Mouse (Mus musculus) brain, adult 2 months (tissue): ENCODE results near the gene Fam180a.
A peak's percentile ranks its signal among the peaks of the same experiment; 100 is the strongest.
"Not testable (repeated sequence)": the region's sequence is repeated elsewhere in the genome, so short reads cannot be mapped to it uniquely, and the experiment has no call there.

Source experiments
- DNase-seq: peaks from one replicate; pipeline ENCODE4 v3.0.0; 2011; ENCODE audit warnings: low read depth, low spot score

Gene Fam180a

GRCm38 (mm10) chr6:35326111-35326515 is at the start of gene Fam180a:
Gene Fam180a (minus strand): TSS chr6:35326141.
- DNase-seq = peak; percentile 50

DNA sequence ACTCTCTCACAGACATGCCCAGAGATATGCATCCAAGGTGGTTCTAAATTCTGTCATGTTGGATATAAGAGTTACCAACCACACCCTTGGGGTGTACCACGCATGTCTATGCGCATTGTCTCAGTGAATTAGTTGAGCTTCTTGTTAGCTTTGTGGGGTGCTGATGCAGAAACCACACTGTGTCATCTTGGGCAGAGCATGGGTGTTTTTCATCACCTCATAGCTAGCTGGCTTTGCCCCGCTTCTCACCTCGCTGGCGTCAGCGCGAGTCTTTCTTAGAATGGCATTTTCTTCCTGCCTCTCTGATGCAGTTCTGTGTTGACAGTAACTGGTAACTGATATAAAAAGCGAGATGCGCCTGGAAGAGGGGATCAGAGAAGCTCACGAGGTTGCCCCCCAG is 48.1 kb upstream of the Fam180a start:
- DNase-seq = no peak

DNA sequence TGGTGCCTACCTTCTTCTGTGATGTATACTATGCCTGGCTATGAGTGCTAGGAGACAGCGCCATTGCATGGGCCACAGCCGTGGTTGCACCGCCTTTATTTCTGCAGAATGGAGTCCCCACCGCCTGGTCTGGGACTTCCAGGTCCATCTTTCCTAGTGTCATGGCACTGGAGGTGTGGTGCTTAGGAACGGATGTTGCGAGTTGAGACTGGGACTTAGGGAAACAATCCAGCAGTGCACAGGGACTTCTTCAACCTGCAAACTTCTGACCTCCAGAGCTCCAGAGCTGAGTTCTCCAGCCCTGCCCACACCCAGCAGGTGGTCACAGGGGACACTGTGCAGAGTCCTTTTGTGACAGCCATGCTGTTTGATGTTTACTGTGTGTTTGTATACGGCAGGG is 44.4 kb upstream of the Fam180a start:
- no peak for DNase-seq

GRCm38 (mm10) chr6:35369578-35370282 is 43.8 kb upstream of the Fam180a start:
- not testable (repeated sequence) for DNase-seq

DNA sequence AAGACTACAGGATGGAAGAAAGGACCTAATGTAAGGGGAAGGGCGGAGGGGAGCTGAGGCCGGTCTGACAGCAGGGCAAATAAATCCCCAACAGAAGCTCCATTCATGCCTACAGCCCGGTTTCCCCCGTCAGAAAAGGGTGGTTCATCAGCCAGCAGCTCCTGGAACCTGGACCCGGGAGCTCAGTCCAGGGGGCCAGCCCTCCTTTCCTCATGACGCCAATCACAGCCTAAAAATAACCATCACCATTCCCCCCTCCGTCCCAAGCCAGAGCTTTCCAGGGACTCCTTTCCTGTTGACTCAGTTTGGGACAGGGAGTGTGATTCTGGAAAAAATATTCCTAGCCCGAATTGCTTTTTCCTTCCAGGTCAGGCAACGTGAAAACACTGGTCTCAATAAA is 36.7 kb upstream of the Fam180a start:
- DNase-seq = no peak

GRCm38 (mm10) chr6:35355320-35355719 is 29.4 kb upstream of the Fam180a start:
- peak; percentile 34 for DNase-seq

GRCm38 (mm10) chr6:35354622-35354998 is 28.7 kb upstream of the Fam180a start:
- DNase-seq = peak; percentile 58

DNA sequence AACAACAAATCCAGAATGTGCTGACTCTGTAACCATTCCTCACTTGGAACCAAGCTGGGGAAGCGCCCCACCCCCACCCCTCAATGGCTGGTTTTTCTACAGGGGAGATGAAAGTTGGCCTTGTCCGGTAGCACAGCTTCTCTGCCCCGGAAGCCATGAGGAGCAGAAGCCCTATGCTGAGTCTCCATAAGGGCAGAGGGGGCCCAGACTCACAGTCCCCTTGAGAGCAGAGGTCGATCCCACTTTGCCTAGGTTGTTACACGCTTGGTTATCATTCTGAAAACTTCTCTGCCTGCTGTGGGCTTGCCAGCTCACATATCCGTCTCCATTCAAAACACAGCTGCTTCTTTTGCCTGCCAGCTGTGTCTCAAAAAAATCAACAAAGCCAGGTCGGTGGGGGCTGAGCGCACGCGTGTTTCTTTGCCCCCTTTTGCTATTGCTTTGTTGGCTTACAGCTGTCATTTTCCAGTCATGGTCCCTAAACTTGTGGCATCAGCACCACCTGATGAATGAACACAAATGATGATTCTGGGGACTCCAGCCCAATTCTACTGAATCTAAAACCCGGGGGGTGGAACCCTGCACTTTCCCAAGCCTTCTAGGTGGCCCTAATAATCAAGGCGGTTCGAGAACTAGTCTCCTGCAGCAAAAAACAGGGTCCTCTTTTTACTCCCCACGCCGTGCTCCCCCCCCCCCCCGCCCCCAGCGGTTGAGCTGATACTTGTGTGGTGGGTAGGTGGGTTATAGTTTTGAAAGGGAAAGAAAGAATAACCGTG is 28.1 kb upstream of the Fam180a start:
- no peak for DNase-seq

- DNase-seq = no peak
These were observed 27.5 kb upstream of the Fam180a start for GRCm38 (mm10) chr6:35353416-35353815.

DNA sequence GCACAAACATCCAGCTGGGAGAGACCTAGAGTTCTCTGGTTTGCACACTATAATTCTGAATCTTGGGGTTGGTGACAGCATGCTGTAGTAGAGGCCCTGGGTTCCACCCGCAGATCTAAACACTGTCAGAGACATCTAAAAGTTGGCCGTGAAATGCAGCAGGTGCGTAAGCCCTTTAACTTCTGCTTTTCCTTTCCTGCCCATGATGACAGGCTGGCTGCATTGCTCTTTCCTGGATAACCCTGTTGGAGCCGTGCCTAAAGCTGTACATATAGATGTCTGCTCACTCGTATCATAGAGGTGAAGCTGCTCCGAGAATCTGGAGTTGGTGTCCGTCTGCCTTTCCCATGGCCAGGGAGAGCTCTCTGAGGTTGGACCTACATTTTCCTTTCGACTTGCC is 26.9 kb upstream of the Fam180a start:
- no peak for DNase-seq

GRCm38 (mm10) chr6:35351826-35352225 is 25.9 kb upstream of the Fam180a start:
- no peak for DNase-seq

DNA sequence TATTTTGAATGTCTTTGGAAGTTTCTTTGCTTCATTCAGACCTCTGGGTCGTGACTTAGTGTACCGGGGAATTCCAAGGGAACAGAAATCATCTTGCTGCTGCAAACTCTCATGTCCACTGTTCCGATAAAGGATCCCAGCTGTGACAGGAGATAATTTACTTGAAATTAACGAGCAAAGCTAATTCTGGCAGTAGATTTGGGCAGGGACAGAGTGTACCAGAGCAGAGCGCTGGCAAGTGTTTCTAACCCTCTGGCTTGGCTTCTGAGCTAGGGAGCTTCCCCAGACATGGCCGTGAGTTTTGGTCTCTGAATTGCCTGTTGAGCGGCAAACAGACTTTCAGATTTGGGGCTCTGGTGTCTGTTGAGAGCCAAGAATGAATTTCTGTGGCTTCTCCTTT is 23.8 kb upstream of the Fam180a start:
- DNase-seq = peak; percentile 15

DNA sequence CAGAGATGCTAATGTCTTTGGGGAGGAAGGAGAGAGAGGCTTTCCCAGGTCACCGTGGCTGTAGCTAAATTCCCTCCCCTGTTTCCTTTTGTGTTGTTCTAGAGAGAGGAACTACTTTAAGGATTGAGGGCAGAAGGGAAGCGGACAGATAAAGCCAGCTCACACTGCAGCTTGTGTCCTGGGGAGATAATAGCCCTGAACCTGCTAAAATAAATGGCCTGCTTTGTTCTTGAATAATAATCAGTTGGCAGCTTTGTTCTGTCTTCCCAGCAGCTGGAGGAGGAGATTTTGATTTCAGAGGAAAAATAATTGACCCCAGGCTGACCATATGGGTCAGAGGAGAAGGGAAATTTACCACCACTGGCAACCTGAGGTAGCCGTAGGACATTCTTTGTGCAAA is 12.7 kb upstream of the Fam180a start:
- DNase-seq = peak; percentile 20

- no peak for DNase-seq
These were observed 11.9 kb upstream of the Fam180a start for GRCm38 (mm10) chr6:35337836-35338235.

- no peak for DNase-seq
These were observed 9.5 kb upstream of the Fam180a start for GRCm38 (mm10) chr6:35335452-35335851.

GRCm38 (mm10) chr6:35334278-35334677 is 8.3 kb upstream of the Fam180a start:
- DNase-seq = no peak

DNA sequence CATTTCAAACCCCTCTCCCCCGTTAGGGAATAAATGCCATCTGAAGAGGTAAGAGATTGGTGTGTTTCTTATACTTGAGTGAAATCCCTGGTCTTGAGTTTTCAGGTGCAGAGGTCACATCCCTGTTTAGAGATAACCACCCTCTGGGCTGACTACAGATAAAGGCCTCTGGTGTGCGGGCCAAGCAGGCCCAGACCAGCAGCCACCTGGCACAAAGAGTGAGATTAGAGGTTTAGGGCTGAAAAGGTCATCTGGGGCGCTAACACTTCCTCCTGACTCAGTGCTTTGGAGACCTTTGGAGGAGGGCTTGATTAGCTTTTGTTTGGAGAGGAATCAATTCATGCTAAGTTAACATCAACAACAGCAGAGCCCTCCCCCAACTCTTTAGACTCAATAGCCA is 7.7 kb upstream of the Fam180a start:
- no peak for DNase-seq

GRCm38 (mm10) chr6:35330834-35331233 is 4.9 kb upstream of the Fam180a start:
- DNase-seq = peak; percentile 33

DNA sequence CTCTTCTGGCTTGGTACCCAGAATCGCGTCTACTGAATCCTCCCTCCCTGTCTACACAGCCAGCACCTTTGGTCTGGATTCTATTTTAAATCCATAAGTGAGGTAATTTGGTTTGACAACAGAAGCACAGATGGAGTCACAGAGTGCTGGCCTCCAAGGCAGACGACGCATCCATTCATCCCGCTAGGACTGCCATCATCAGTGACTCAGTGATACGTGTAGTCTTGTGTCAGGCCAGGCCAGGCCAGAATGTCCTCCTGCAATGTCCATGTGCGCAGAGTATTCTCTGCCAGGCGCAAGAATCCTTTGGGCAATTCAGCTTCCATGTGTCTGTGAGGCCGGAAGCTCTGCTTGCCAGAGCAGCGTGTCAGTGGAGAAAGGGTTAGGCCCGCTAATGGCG is 4.0 kb upstream of the Fam180a start:
- peak; percentile 63 for DNase-seq

DNA sequence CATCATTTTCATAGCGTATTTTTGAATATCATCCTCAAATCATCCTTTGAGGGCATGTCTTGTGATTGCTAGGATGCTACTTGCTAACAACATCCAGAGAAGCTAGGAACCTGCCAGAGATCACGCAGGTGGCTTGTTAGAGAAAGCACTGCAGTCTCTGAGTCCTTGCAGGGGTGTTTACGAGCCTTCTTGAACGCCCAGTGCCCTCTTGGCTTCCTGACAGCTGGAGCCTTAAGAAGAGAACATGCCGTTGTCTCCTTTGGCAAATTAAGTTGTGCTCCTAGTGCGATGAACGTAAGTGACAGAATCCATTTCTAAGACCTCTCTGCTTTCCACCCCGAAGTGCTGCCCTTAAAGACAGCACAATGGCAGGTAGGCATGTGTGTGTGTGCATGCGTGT is 1.6 kb downstream of the Fam180a start:
- no peak for DNase-seq

GRCm38 (mm10) chr6:35323046-35323445 is 2.9 kb downstream of the Fam180a start:
- DNase-seq = no peak

DNA sequence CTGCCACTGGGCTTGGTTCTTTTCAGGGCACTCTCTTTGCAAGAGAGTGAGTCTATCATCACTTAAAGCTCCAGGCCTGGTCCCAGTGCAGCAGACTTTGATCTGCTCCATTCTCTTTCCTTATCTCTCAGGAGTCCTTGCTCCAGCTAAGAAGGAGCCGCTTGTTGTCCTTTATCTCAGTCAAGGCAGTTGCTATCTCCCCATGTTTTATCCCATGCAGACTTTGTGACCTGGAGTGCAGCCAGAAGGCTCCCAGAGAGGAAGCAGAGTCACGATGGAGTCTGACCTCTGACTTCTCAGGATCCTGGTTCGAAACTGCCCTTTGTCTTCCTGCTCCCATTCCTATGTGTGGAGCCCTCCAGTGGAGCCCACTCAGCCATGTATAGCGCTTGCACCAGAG is 4.8 kb downstream of the Fam180a start:
- DNase-seq = no peak

- DNase-seq = peak; percentile 41
These were observed 6.1 kb downstream of the Fam180a start for GRCm38 (mm10) chr6:35319850-35320249.
